Mouse (Mus musculus) adrenal gland (tissue): ENCODE data around the gene Srrm4.

ENCODE experiments used
- intact Hi-C: fragments of 180-260 bp; cut with DNase I; formaldehyde crosslinking; loops from one replicate; pipeline ENCODE4 v1.15.1; 2025

Srrm4 gene

GRCm38 (mm10) chr5:116492726-116493125 lies 98.9 kb downstream of the Srrm4 start:
- intact Hi-C loops = no loop called here

GRCm38 (mm10) chr5:116491794-116492420 lies 99.7 kb downstream of the Srrm4 start:
- intact Hi-C loops = no loop called here

GRCm38 (mm10) chr5:116490826-116491225 lies 100.8 kb downstream of the Srrm4 start:
- intact Hi-C loops = no loop called here

GRCm38 (mm10) chr5:116489621-116490020 lies 102.0 kb downstream of the Srrm4 start:
- intact Hi-C loops = no loop called here

- intact Hi-C loops = no loop called here
Measured at GRCm38 (mm10) chr5:116486135-116486534, 105.5 kb downstream of the Srrm4 start.

- intact Hi-C loops = no loop called here
Measured at GRCm38 (mm10) chr5:116485069-116485468, 106.5 kb downstream of the Srrm4 start.

GRCm38 (mm10) chr5:116484236-116484635 lies 107.4 kb downstream of the Srrm4 start:
- intact Hi-C loops = no loop called here

GRCm38 (mm10) chr5:116478607-116479371 lies 112.8 kb downstream of the Srrm4 start:
- intact Hi-C loops = loop anchor here (10.0 kb wide), 1 partner anchor 354 kb away; no protein-coding TSS in a partner anchor

- intact Hi-C loops = loop anchor here (2.0 to 10.0 kb wide), 2 partner anchors 245 to 351 kb away; no protein-coding TSS in a partner anchor
Measured at GRCm38 (mm10) chr5:116476006-116476405, 115.6 kb downstream of the Srrm4 start.

GRCm38 (mm10) chr5:116461354-116462042 lies 130.1 kb downstream of the Srrm4 start:
- intact Hi-C loops = no loop called here

- intact Hi-C loops = loop anchor here (5.0 kb wide), 1 partner anchor 73 kb away; no protein-coding TSS in a partner anchor
Measured at GRCm38 (mm10) chr5:116459970-116460369, 131.6 kb downstream of the Srrm4 start.

GRCm38 (mm10) chr5:116457791-116458190 lies 133.8 kb downstream of the Srrm4 start:
- intact Hi-C loops = loop anchor here (5.0 kb wide), 1 partner anchor 70 kb away; no protein-coding TSS in a partner anchor

GRCm38 (mm10) chr5:116456796-116457515 lies 134.7 kb downstream of the Srrm4 start:
- intact Hi-C loops = loop anchor here (5.0 kb wide), 1 partner anchor 70 kb away; no protein-coding TSS in a partner anchor

- intact Hi-C loops = no loop called here
Measured at GRCm38 (mm10) chr5:116453401-116453851, 138.2 kb downstream of the Srrm4 start.

- intact Hi-C loops = no loop called here
Measured at GRCm38 (mm10) chr5:116450901-116451300, 140.7 kb downstream of the Srrm4 start.

GRCm38 (mm10) chr5:116449522-116450225 lies 141.9 kb downstream of the Srrm4 start:
- intact Hi-C loops = no loop called here

- intact Hi-C loops = no loop called here
Measured at GRCm38 (mm10) chr5:116448409-116449191, 143.0 kb downstream of the Srrm4 start.

GRCm38 (mm10) chr5:116447821-116448350 lies 143.7 kb downstream of the Srrm4 start:
- intact Hi-C loops = no loop called here

- intact Hi-C loops = no loop called here
Measured at GRCm38 (mm10) chr5:116446552-116446951, 145.1 kb downstream of the Srrm4 start.
